Mouse (Mus musculus) ES-E14 (cell line): Measurements from ENCODE around the gene Fxn. TPM values are rescaled to one million over a fixed set of nuclear protein-coding genes. Genes with fewer than 3 reads are reported as not detected.
A peak's percentile ranks its signal among the peaks of the same experiment; 100 is the strongest.

ENCODE experiments used
- DNase-seq: peaks from one replicate; pipeline ENCODE4 v3.0.0-alpha.2; 2013; ENCODE audit warnings: low read depth, low spot score
- H3K27ac ChIP-seq: 2 replicates; pipeline ENCODE4 v1.5.1; 2012; ENCODE audit warnings: low read depth, mild to moderate bottlenecking, low read length, moderate library complexity, mixed read lengths; ENCODE audit not compliant: poor library complexity, insufficient read depth, severe bottlenecking
- H3K36me3 ChIP-seq: 2 replicates; pipeline ENCODE4 v1.6.1; 2012; ENCODE audit warnings: mild to moderate bottlenecking, low read length, moderate library complexity, mixed read lengths; ENCODE audit not compliant: control insufficient read depth, poor library complexity, insufficient read depth, severe bottlenecking
- H3K4me1 ChIP-seq, 2 experiments: fragments of 150-350 bp in 1 of 2; sonication (generic) in 1 of 2; 2 replicates each; pipeline ENCODE4 v1.6.1; 2012; ENCODE audit warnings: low read length in 2 of 2, mild to moderate bottlenecking in 1 of 2, mixed read lengths in 1 of 2; ENCODE audit not compliant: control insufficient read depth in 2 of 2, insufficient read depth in 2 of 2, poor library complexity in 1 of 2
- H3K4me3 ChIP-seq, 2 experiments: fragments of 150-350 bp in 1 of 2; sonication (generic) in 1 of 2; 2 replicates each; pipeline ENCODE4 v1.5.1; 2012; ENCODE audit warnings: low read length in 2 of 2, low read depth in 1 of 2, mild to moderate bottlenecking in 1 of 2, mixed read lengths in 1 of 2; ENCODE audit not compliant: insufficient read depth in 1 of 2, poor library complexity in 1 of 2, severe bottlenecking in 1 of 2
- H3K9ac ChIP-seq: 2 replicates; pipeline ENCODE4 v1.6.1; 2012; ENCODE audit warnings: low read depth, mild to moderate bottlenecking, low read length, mixed read lengths; ENCODE audit not compliant: poor library complexity, insufficient read depth, severe bottlenecking
- H3K9me3 ChIP-seq: fragments of 150-350 bp; sonication (generic); 2 replicates; pipeline ENCODE4 v1.6.1; 2012; ENCODE audit warnings: low read depth, mild to moderate bottlenecking, low read length; ENCODE audit not compliant: control insufficient read depth, insufficient read depth
- CHD2 ChIP-seq: IDR thresholded peaks from 2 replicates; pipeline ENCODE4 v1.6.1; 2014; ENCODE audit warnings: mild to moderate bottlenecking, low read depth, low read length, inconsistent platforms
- HCFC1 ChIP-seq: IDR thresholded peaks from 2 replicates; pipeline ENCODE4 v1.6.1; 2012; ENCODE audit warnings: low read length, inconsistent platforms, borderline replicate concordance; ENCODE audit not compliant: insufficient read depth
- MAFK ChIP-seq: IDR thresholded peaks from 2 replicates; pipeline ENCODE4 v1.6.1; 2014; ENCODE audit warnings: mild to moderate bottlenecking, low read depth, low read length, inconsistent platforms; ENCODE audit not compliant: insufficient read depth
- ZC3H11A ChIP-seq: IDR thresholded peaks from 2 replicates; pipeline ENCODE4 v1.6.1; 2012; ENCODE audit warnings: low read depth, mild to moderate bottlenecking, inconsistent platforms, low read length, borderline replicate concordance
- ZNF384 ChIP-seq: IDR thresholded peaks from 2 replicates; pipeline ENCODE4 v1.6.1; 2012; ENCODE audit warnings: low read depth, low read length, inconsistent platforms
- in situ Hi-C, 2 experiments: fragments of 600-800 bp; cut with MboI; formaldehyde crosslinking; loops; one replicate each; pipeline ENCODE4 v1.15.1; 2025; ENCODE audit warnings: low sequenced_read_pairs in 2 of 2, inconsistent platforms in 1 of 2; ENCODE audit not compliant: unreplicated experiment in 2 of 2
- total RNA-seq: library from RNA; depleted of rRNA; stranded (reverse); fragments of 300-350 nt; gene quantifications from 2 replicates; pipeline ENCODE4 v1.2.3, GENCODE M21; 2012

Fxn gene
- total RNA-seq, 1 experiment, result 16.4 TPM

GRCm38 (mm10) chr19:24224500-24225304 lies 55.7 kb downstream of the Fxn start, which contains the start of gene Tjp2:
Gene Tjp2, minus strand, starts transcription at chr19:24225030.
- Histone ChIP-seq H3K9me3 (no peaks in the 10 kb centered on the region), H3K4me3 (peak within 1 kb of the TSS; percentile 90), H3K27ac (peak within 1 kb of the TSS; percentile 100), H3K9ac (peak within 1 kb of the TSS; percentile 95), H3K36me3 (no peaks in the 10 kb centered on the region), H3K4me1 (peaks cover 4 to 10% of the 10 kb centered on the region in 2 experiments)
- TF ChIP-seq HCFC1 (no peak; the same call in 1 of the 2 replicates), ZNF384 (peak; percentile 99), MAFK (peak; percentile 51; the same call in 1 of the 2 replicates), CHD2 (no peak)
- in situ Hi-C loops, result no loop called here
- DNase-seq, result peak; percentile 87

DNA sequence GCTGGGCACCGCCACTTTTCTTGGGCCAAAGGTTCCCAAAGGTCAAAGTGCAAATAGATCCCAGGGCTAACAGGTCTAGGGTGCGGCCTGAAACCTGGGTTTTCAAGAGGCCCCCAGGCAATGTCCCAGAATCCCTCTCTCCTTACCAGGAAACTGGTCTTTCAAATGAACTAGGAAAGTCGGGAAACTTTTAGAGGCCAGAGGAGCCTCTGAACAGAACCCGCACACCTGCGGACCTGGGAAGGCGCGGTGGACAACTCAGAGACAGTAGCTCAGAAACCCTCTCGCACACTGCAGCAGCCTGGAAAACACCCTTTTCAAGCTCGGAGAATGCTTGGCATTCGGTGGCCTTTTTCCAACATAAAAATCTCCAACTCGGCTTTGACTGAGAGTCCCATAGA lies 56.6 kb downstream of the Fxn start:
- peaks cover 4 to 14% of the 10 kb centered on the region in 2 experiments for H3K4me1 ChIP-seq
- peak; percentile 88 for DNase-seq
- H3K27ac ChIP-seq, result peak overlapping the region; percentile 100
- TF ChIP-seq HCFC1, result peak; percentile 34; the same call in 1 of the 2 replicates
- no peak for TF ChIP-seq MAFK
- no peak for TF ChIP-seq ZC3H11A
- TF ChIP-seq CHD2, result no peak
- no peaks in the 10 kb centered on the region; the same call in 1 of the 2 replicates for H3K36me3 ChIP-seq
- in situ Hi-C loops, result no loop called here
- H3K4me3 ChIP-seq, result peak overlapping the region; percentile 90
- peak overlapping the region; percentile 95 for H3K9ac ChIP-seq
- no peaks in the 10 kb centered on the region for H3K9me3 ChIP-seq

DNA sequence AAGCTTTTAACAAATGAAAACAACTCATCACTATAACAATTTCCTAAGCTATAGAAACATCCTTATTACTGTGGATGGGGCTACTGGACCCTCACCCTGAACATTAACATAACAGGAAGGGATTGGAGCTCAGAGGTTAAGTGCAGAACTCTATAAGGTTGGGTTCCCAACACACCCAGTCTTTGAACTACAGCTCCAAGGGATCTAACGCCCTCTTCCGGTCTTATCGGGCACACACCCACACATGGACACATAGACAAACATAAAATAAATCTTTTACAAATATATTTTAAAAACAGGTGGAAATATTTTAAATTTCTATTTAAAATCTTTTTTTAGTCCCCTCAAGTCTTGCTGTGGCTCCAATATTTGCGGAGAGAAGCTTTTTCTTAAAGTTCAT lies 59.0 kb downstream of the Fxn start:
- no peak for DNase-seq
- Histone ChIP-seq H3K36me3 (no peaks in the 10 kb centered on the region; the same call in 1 of the 2 replicates), H3K27ac (no peak overlapping the region; the same call in 1 of the 2 replicates), H3K9ac (no peak overlapping the region), H3K9me3 (no peaks in the 10 kb centered on the region), H3K4me1 (peaks cover 8 to 14% of the 10 kb centered on the region in 2 experiments), H3K4me3 (peak overlapping the region in 1 of 2 experiments; percentile 19; a peak in 1 of 4 replicates)
- in situ Hi-C loops, result no loop called here
- TF ChIP-seq MAFK (no peak), CHD2 (0 out of 2 replicates have a peak, but pooled peaks have one; percentile 13)

DNA sequence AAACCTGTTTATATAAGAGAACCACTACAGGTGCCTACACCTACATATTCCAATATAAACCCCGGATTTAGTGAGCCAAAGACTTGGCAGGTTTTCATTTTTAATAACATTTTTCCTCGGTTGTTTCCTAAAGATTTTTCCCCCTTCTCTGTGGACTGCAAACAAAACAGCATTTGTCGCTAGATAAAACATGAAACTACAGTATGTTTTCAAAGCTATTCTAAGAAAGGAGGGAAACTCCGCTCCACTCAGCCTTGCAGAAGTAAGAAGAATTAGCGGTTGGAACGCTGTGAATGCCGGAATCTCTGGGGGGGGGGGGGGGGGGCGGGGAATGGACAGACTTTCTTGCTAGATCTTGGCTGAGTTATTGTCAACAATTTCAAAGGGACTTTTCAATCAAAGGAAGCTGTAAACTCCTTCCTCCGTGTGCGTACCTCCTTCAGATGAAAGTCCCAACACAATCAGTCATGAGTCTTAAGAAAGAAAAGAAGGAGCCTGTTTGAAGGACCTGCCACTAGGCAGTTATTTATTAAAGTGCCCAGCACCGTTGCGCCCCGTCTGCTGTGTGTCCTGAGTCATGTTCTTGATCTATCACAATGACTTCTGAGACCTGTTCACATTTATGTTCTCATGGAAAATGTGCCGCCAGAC lies 59.5 kb downstream of the Fxn start:
- Histone ChIP-seq H3K27ac (no peak overlapping the region; the same call in 1 of the 2 replicates), H3K4me3 (peak overlapping the region in 1 of 2 experiments; percentile 17; a peak in 1 of 4 replicates), H3K9ac (no peak overlapping the region), H3K9me3 (no peaks in the 10 kb centered on the region), H3K4me1 (peaks cover 8 to 14% of the 10 kb centered on the region in 2 experiments), H3K36me3 (no peaks in the 10 kb centered on the region; the same call in 1 of the 2 replicates)
- no peak for DNase-seq
- TF ChIP-seq ZNF384, result no peak
- no peak for TF ChIP-seq ZC3H11A
- TF ChIP-seq CHD2, result no peak
- TF ChIP-seq MAFK, result no peak
- no peak for TF ChIP-seq HCFC1
- in situ Hi-C loops, result no loop called here
